Mouse (Mus musculus) cerebellum, adult 2 months (tissue): ENCODE data around the gene Gtf3c5. TPM values are rescaled to one million over a fixed set of nuclear protein-coding genes. Genes with fewer than 3 reads are reported as not detected.

ENCODE experiments used
- DNase-seq, 2 experiments: peaks; one replicate each; pipeline ENCODE4 v3.0.0; 2021
- H3K27ac ChIP-seq: fragments of 200-500 bp; 2 replicates; pipeline ENCODE4 v1.5.1; 2012; ENCODE audit warnings: low read length, control low read depth, inconsistent platforms; ENCODE audit not compliant: insufficient read depth
- H3K27me3 ChIP-seq: fragments of 200-500 bp; 2 replicates; pipeline ENCODE4 v1.6.1; 2012; ENCODE audit warnings: inconsistent platforms, mild to moderate bottlenecking, low read length, moderate library complexity; ENCODE audit not compliant: control insufficient read depth, insufficient read depth
- H3K4me1 ChIP-seq: fragments of 200-500 bp; 2 replicates; pipeline ENCODE4 v1.6.1; 2011; ENCODE audit warnings: low read length; ENCODE audit not compliant: control insufficient read depth, insufficient read depth
- H3K4me3 ChIP-seq: fragments of 200-500 bp; replicated peaks from 2 replicates; pipeline ENCODE3; 2011; ENCODE audit warnings: mild to moderate bottlenecking, low read depth, low read length, control low read depth; ENCODE audit not compliant: insufficient read depth
- CTCF ChIP-seq: fragments of 200-500 bp; IDR thresholded peaks from 2 replicates; pipeline ENCODE4 v1.5.1; 2011; ENCODE audit warnings: low read depth, mild to moderate bottlenecking, control low read depth, low read length, moderate library complexity, borderline replicate concordance; ENCODE audit not compliant: insufficient read depth
- POLR2A ChIP-seq: fragments of 200-500 bp; IDR thresholded peaks from 2 replicates; pipeline ENCODE4 v1.6.1; 2011; ENCODE audit warnings: low read length, control low read depth, borderline replicate concordance; ENCODE audit not compliant: insufficient read depth
- WGBS: fragments of 180-500 bp; shearing (Covaris S2); methylation state at CpG from one replicate; pipeline ENCODE4 v1.1.7; 2018; 5-methylcytosine and 5-hydroxymethylcytosine counted together
- polyA plus RNA-seq: library from polyadenylated mRNA; depleted of rRNA; stranded (reverse); fragments of >200 nt; gene quantifications from 2 replicates; pipeline ENCODE4 v1.2.3, GENCODE M21; 2012; rRNA removed

Gtf3c5 gene
- polyA plus RNA-seq, 1 experiment, result 32.6 TPM

- Histone ChIP-seq H3K27ac (peak overlapping the region; percentile 86), H3K4me1 (peaks cover 61% of the 10 kb centered on the region), H3K4me3 (no peak overlapping the region), H3K27me3 (no peaks in the 10 kb centered on the region)
- peak; percentile 75 to 82 for DNase-seq
- no peak for TF ChIP-seq CTCF
- TF ChIP-seq POLR2A, result no peak
- WGBS, result 5% methylated on average over 5 of the region's 5 CpGs
Observed at GRCm38 (mm10) chr2:28520581-28520980, 63.0 kb downstream of the Gtf3c5 start.

GRCm38 (mm10) chr2:28518231-28518630 is 65.3 kb downstream of the Gtf3c5 start:
- H3K4me3 ChIP-seq, result no peak overlapping the region
- peaks cover 48% of the 10 kb centered on the region for H3K4me1 ChIP-seq
- H3K27ac ChIP-seq, result no peak overlapping the region
- H3K27me3 ChIP-seq, result no peaks in the 10 kb centered on the region
- TF ChIP-seq CTCF (no peak), POLR2A (no peak)
- no peak for DNase-seq
- 33% methylated on average over 2 of the region's 2 CpGs for WGBS

- TF ChIP-seq CTCF (peak; percentile 90), POLR2A (no peak)
Observed at GRCm38 (mm10) chr2:28517206-28517909, 66.2 kb downstream of the Gtf3c5 start.

More at GRCm38 (mm10) chr2:28517206-28517909, 66.2 kb downstream of the Gtf3c5 start:
- no peak overlapping the region for H3K4me3 ChIP-seq
- no peak overlapping the region for H3K27ac ChIP-seq
- WGBS, result 50% methylated on average over 5 of the region's 5 CpGs
- peak; percentile 68 to 78 for DNase-seq
- no peaks in the 10 kb centered on the region for H3K27me3 ChIP-seq
- H3K4me1 ChIP-seq, result peaks cover 44% of the 10 kb centered on the region

Other genes starting within 250 kb of the Gtf3c5 start
- gene Ppp1r26, start 137.0 kb downstream of the Gtf3c5 start, polyA plus RNA-seq, result 11.5 and 12.4 TPM in 2 replicates
- gene 1700007K13Rik, start 117.4 kb downstream of the Gtf3c5 start, polyA plus RNA-seq, result 4.0 TPM in 2 replicates
- 43.2 and 44.5 TPM in 2 replicates for gene Mrps2, start 115.7 kb downstream of the Gtf3c5 start, polyA plus RNA-seq
- 1.1 and 1.5 TPM in 2 replicates for gene Gbgt1, start 86.9 kb downstream of the Gtf3c5 start, polyA plus RNA-seq
- 0.48 TPM in 1 of 2 replicates, not detected in the other for gene Gm10134, start 77.7 kb downstream of the Gtf3c5 start, polyA plus RNA-seq
- 133 and 151 TPM in 2 replicates for gene Ralgds, start 70.6 kb downstream of the Gtf3c5 start, polyA plus RNA-seq
- 0.10 TPM in 2 replicates for gene Cel, start 20.3 kb downstream of the Gtf3c5 start, polyA plus RNA-seq
- gene Gfi1b, start 38.2 kb upstream of the Gtf3c5 start, polyA plus RNA-seq, result 0.18 TPM in 1 of 2 replicates, not detected in the other
- 34.4 and 34.9 TPM in 2 replicates for gene Tsc1, start 57.5 kb upstream of the Gtf3c5 start, polyA plus RNA-seq
- 0.61 and 1.5 TPM in 2 replicates for gene Spaca9, start 116.0 kb upstream of the Gtf3c5 start, polyA plus RNA-seq
- 0.70 and 0.98 TPM in 2 replicates for gene Ak8, start 116.4 kb upstream of the Gtf3c5 start, polyA plus RNA-seq